Mouse (Mus musculus): ENCODE results near the gene Kif18a.

The Kif18a gene

DNA sequence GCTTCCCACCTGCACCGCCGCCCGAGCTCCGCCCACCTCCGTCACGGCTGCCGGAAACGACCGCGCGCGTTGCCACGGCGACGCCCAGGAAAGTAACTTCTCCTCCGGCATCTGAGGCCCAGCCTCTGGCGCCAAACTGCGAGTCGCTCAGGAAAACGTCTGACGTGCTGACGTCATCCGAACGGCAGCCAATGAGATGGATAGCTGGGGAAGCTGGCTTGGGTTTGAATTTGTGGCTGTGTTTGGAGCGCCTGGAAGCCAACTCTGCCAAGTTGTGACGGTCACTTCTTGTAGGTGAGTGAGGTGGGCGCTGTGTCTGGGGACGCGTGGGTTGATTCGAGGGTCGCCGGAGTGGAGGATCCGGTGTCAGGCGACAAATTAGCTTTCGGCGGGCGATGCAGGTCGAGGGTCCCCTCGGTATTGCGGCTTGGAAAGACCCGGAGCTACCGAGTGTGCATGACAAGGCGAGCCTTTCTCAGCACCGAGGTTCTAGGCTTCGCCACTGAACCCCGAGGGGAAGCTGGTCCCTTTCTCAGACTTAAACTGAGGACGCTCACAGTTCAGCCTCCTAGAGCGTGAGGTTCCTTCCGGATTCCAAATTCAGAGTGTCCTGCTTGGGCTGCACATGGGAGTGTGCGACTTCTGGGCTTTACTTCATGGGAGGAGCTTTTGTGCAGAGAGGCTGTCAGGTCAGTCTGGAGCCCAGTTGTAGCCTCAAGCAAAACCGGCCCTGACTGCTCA, at the start of gene Kif18a, which contains the start of gene Mettl15:
TSS of gene Kif18a (plus strand) at position 139 of the 741 bp plus-strand sequence.
TSS of gene Mettl15 (minus strand) at position 149 of the 741 bp plus-strand sequence.
- peak; percentile 77 to 92 for DNase-seq (ENCODE audit: low spot score in 2 of 2)

DNA sequence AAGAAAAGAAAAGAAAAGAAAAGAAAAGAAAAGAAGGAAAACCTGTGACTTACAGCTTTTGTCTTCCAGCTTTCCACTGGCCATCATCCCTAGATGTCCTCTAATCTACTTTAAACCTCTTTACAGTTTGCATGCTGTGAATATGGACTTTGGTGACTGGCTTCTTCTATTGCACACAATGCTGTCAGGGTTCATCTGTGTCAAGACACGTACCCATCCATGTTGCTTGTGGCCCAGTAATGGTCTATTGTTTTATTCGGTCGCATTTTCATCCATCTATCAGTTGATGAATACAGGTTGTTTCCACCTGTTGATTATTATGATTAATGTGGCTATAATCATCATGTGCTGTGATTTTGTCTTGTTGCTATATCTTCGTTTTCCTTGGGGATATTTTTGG, 46.7 kb upstream of the Kif18a start:
- no peak for DNase-seq (ENCODE audit: low spot score in 2 of 2)

DNA sequence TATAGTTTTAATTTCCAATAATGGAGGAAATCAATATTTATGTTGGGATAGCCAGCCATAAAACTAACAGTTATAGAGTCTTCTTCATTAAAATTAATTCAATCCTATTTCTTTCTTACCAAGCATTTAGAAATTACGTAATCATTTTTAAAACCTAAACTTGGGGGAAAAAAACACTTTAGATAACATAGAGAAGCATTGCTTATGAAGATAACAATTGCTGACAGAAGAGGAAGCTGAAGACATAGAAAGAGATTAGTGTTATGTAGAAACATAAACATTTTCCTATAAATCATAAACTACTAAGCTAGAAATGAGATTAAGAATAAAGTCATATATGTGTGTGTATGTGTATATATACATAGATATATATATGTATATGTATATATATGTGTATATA, 44.8 kb upstream of the Kif18a start:
- DNase-seq (ENCODE audit: low spot score in 2 of 2), result no peak

DNA sequence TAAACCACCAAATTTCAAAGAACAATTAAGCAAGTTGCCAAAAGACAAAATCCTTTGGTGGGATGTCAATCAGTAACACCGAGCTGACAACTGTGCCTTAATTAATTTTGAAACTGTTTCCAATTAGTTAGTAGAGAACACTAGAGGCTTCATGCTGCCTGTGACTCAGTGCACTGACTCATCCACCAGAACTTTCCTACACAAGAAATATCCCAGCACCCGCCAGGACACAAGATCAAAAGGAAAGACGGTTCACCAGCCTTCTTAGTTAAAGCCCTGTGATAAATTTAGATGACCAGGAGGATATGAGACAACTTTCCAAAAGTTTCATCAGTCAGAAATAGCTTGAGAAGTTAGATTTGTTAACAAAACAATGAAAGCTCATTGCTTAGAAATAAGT, 38.6 kb upstream of the Kif18a start:
- DNase-seq (ENCODE audit: low spot score in 2 of 2), result no peak

DNA sequence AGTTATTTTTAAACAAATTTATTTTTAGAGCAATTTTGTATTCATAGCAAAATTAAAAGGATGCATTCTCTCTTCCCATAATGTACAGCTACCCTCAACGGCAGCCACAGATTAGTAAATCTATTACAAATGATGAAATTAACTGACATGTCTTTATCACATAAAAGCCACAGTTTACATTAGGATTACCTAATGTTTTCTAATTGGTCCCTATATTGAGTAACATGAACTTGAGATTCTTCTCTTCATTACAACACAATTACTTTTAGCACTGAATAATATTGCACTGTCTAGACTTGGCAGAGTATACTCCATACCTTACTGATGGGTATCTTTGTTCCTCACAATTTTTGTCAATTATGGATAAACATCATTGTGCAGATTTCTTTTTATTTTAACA, 17.8 kb upstream of the Kif18a start:
- DNase-seq (ENCODE audit: low spot score in 2 of 2), result no peak

DNA sequence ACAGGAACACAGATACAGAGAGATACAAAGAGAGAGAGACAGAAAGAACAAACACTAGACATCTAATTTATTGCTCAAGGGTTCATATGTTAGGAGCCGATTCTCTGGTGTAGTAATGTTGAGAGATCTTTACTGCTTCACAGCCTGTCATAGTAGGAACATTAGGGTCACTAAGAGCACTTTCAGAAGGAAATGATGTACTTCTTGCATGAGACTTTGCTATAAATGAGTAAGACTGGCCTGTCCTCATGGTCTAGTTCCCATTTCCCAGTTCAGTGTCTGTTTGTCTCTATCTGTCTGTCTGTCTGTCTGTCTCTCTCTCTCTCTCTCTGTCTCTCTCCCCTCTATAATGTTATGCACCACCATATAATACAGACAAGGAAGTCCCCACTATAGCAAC, 7.4 kb upstream of the Kif18a start:
- DNase-seq (ENCODE audit: low spot score in 2 of 2), result no peak

DNA sequence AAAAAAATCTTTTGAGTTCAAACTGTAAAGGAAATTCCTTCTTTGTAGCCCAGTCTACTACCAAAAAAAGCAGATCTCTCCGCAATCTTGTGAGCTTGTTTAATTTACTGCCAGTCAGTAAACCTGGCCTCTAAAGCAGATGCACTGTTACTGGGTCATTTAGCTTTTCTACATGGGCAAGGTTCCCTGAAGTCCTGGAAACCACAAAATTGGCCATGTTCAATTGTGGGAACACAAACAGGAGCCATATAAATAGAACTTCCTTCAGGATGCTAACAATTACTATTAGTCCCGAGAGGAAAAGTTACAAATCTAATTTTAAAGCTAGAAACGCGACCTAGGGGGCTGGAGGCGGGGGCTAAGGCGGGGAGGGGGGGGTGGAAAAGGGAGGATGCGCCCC, 2.9 kb upstream of the Kif18a start:
- DNase-seq (ENCODE audit: low spot score in 2 of 2), result no peak

DNA sequence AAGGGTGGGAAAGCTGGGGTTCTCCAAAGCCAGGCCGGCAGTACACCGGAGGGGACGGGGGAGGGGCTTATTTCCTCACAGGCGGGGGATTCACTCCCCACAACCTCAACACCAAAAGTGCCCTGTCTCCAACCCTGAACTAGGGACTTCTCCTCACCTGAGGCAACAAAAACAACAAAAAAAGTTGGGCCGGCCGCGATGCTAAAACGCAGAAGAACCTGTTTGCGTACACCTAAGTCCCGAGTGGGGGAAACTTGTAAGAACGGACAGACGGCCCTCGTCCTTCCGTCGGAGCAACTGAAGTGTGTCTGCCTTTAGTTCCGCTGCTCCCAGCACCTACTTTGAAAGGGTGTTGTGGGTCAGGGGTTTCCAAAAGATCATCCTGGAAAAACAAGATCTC, 2.5 kb upstream of the Kif18a start:
- DNase-seq (ENCODE audit: low spot score in 2 of 2), result peak in 1 of 2 experiments; percentile 26

DNA sequence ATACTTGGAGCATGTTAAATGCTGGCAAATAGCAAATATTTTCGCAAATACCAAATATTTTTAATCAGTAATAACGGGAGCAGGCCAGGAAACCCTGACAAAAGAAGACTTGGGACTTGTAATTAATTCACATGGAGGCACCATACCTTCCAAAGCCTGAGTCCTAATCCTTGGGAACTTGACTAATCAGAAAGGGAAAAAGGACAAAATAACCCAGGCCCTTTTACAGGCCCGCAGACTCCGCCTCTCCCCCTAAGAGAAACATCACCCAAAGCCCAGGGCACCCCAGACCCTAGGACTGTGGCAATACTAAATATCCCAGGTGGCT, 302 bp upstream of the Kif18a start:
- no peak for DNase-seq (ENCODE audit: low spot score in 2 of 2)

DNA sequence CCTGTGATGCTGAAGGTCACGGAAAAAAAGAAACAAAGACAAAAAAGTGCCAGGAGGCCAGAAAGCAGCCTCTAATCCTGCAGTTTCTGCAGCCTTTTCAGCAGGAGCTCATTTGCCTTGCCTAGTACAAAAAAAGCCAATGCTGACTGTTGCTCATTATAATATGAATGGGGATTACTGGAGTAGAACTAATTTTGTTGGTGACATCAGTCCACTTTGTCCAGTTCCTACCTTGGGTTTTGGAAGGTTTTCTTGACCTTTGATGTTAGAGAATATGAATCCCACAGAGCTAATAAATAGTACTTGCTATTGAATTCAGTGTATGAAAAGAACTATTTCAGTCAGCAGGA, 778 bp downstream of the Kif18a start:
- no peak for DNase-seq (ENCODE audit: low spot score in 2 of 2)

DNA sequence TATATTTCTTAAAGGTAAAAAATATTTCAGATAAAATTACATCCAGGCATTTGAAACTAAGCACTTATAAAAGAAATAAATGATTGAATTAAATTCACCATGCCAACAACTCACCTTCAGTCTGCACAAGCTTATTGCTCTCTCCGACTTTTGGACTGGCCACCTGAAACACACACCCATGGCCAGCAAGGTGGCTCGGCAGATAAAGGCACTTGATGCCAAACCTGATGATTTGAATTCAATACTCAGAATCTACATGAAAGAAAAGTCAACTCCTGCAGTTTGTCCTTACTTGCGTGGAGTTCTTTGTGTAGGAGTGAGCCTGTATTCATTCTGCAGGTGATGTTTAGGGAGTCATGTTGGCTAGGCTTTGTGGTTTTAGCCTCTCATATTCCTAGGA, 3.6 kb downstream of the Kif18a start:
- DNase-seq (ENCODE audit: low spot score in 2 of 2), result no peak

DNA sequence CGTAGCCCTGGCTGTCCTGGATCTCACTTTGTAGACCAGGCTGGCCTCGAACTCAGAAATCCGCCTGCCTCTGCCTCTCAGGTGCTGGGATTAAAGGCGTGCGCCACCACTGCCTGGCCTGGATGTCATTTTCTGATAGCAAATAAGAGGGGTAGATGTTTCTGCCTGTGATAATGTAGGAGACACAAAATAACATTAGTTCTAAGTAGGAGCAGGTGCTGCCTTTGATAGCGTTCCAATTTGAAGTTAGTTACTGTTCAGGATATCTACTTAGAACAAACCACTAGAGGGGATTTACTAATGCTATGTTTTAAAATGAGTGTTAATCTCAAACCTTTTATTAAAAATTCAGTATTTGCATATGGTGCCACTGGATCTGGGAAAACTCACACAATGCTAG, 8.8 kb downstream of the Kif18a start:
- DNase-seq (ENCODE audit: low spot score in 2 of 2), result no peak

DNA sequence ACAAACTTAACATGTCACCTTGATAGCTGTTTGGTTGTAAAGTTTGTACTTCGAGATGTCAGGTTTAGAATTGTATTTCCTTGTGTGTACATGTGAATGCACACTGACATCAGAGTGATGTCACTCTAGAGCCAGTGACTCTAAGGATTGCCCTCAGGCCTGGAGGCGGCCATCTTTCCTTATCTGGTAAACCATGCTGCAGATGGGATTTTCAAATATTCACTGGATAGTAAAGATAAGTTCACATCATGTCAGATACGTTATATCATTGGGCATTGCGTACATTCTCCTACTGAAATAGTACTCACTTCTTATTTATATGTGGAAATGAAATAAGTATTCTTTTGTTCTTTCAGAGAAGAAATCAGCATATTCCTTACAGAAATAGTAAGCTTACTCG, 15.7 kb downstream of the Kif18a start:
- no peak for DNase-seq (ENCODE audit: low spot score in 2 of 2)

DNA sequence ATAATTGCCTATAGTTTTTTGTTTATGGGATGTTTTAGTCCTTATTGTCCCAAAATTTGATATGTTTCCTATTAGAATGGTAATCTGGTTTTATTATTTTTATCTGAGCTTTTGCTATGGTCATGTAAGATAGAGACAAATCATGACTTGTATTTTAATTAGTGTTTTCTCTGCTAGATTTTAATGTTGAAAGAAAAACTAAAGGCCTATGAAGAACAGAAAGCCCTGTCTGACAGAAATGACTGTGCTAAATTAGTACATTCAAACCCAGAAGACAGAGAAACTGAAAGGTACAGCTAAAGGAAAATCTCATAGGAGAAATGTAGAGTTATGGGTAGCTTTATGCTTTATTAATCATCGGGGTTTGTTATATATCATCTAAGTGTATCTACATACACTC, 17.6 kb downstream of the Kif18a start:
- DNase-seq (ENCODE audit: low spot score in 2 of 2), result no peak

DNA sequence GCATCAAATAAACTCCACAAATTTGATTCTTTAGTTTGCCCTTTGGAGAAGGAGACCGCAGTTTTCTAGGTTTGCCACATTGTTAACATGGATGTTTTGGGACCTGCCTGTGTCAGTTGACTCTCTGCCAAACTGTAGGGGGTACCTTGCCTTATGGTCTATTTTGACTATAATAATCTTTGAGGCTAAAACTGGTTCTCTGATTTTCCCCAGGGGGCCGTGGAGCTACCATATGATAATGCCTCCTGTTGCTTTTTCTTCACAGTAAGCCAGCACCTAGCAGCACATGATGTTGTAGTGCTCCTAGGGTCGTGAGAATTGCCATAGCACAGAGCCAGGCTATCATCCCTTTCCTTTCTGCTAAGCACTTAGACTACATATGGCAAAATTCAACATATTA, 21.7 kb downstream of the Kif18a start:
- DNase-seq (ENCODE audit: low spot score in 2 of 2), result no peak

DNA sequence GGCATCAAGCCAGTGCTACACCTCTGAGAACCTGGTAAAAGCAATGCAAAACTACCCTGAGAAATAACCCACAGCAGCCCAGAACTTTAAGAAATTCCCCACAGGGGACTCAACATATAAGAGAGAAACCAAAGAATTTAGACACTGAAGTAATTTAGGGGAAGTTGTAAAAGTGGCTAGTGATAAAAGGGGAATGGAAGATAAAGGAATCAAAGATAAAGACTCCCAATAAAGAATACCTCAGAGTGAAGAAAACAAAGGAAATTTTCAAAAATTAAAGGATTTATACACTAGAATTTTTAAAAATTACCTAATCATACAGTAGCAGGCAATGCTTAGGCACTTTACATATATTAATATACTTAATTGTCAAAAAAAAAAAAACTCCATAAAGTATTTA, 23.1 kb downstream of the Kif18a start:
- no peak for DNase-seq (ENCODE audit: low spot score in 2 of 2)

DNA sequence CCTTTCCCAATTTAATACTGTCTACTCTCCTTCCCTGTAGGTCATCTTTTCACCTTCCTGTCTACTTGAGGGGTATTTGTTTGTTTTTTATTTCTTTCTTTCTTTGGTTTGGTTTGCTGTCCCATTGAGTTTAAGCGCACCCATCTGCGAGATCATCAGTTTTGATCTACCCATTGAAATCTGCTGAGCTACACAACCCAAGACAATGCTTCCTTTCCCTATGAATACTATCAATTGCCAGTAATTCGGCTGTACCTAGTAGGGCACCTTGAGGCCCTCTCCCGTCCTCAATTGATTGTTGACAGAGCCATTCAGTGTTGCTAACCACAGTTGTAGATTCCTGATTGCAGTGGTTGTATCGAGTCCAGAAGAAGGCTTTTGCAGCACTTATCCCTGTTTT, 30.8 kb downstream of the Kif18a start:
- DNase-seq (ENCODE audit: low spot score in 2 of 2), result no peak

DNA sequence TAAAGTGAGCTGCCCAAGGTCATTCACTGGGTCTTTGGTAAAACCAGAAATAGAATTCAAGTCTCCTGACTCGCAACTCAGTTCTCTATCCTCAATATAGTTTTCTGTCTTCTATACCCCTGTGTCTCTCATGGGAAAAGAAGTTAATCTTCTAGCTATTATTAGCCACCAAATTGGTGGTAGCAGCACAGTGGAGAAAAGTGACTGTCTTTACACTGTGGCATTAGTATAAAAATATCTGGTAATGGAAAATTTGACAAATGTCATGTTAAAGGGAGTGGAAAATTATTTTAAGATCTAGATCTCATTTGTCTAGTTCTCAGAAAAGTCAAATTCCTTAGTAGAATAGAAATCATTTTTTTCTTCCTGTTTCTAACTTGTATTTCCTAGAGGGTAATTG, 51.3 kb downstream of the Kif18a start:
- no peak for DNase-seq (ENCODE audit: low spot score in 2 of 2)

DNA sequence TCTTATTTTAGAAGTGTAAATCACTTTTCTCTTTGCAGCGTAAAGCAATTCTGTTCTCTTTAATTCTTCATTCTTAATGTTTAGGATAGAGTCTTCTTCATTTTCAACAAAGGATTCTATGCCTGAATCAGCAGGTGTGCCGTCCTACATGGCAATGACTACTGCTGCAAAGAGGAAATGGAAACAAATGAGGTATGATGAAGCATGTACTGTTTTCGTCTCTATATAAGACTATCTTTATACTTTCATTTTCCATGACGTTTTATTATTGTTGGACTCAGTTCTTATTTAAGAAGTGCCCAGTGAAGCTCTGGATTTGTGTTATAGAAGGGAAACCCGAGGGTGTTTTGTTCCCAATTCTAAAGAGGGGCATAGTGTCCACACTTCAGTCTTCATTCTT, 53.7 kb downstream of the Kif18a start:
- DNase-seq (ENCODE audit: low spot score in 2 of 2), result no peak

DNA sequence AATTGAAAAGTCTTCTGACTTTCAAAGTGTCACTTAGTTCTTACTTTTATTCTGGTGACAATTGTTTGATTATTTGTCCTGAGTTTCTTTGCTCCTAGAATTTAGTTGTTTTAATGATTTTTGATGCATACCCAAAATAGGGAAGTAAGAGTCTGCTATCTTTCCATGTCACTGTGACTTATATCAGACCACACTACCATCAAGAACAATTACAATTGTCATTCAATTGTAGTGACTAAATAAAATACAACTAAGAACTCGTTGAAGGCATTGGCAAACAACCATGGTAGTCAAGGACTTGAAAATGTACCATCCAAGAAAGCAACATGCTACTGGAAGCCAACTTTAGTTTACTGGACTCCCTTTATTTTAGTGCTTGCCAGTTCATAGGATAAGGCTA, 55.2 kb downstream of the Kif18a start:
- no peak for DNase-seq (ENCODE audit: low spot score in 2 of 2)

DNA sequence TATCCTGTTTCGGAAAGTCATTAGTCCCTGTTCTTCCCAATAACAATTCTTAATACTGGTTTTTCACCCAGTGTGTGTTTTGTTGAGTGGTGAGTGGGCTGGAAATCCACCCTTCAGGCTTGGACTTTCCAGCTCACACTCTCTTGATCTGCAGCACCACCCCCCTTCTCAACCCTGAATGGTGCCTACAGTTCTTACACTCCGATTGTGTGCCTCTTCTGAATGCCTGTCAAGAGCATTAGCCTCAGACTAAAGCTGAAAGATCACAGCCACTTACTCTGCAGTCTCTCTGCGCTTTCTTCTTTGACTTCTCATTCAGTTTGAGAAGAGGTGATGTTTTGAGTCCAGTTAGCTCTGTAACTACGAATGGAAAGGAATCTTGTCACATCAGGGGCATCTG, 64.8 kb downstream of the Kif18a start:
- no peak for DNase-seq (ENCODE audit: low spot score in 2 of 2)

DNA sequence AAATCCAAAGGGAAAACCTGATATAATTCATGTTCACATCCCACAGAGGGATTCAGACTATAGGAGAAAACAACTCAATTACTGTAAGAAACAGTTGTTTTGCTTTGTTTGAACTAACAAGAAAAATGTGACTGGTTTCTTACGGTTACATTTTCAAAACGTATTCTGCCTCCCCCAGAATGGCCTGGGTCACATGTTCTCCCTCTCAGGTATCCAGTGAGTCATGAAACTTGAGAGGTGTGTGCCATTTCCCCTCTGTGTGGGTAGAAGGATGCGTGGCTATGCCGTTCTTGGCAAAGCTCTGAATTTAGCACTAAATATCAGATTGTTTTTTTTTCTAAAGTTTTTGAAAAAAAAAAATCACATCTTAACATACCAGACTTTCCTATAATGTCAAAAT, 68.2 kb downstream of the Kif18a start:
- no peak for DNase-seq (ENCODE audit: low spot score in 2 of 2)

DNA sequence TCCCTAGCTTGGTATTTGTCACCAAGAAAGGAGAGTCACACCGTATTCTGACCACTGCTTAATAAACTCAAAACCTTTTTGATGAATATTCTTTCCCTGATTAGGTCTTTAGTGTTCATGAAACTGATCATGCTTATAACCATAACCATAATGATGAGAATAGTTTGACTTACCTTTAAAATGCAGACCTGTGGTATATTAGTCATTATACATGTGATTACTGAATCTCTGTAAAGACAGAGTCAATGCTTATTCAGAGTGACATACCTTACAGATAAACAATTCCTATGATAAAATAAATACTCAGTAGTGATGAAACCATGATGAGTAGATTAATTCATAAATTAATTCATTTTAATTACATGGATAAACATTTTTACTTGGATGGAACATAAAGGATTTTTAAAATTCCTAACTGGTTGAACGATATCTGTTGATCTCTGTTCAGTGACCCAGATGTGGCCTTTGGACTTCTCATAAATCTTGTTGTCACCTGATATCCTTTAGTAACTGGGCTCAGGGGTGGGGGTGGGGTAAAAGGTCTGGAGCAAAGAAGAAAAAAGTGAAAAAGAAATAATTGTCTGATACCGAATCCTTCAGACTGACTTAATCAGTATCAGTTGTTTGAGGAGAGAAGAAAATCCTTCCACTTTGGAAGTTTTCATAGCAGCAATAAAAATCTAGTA, 78.1 kb downstream of the Kif18a start:
- no peak for DNase-seq (ENCODE audit: low spot score in 2 of 2)

DNA sequence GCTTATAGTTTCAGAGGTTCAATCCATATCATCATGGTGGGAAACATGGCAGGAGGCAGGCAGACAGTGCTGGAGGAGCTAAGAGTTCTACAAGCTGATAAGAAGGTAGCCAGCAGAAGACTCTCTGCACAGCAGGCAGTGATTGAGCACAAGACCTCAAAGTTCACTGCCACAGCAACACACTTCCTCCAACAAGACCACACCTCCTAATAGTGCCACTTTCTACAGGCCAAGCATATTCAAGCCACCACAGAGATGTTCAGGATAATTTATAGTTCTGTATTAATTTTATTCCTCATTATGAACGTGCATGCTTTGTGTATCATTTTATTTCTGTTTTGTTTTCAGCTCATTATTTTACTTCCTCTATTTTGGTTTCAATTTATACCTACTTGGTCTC, 85.4 kb downstream of the Kif18a start:
- no peak for DNase-seq (ENCODE audit: low spot score in 2 of 2)

All from cerebellum, postnatal 4 days (tissue).